Mouse (Mus musculus) forebrain, embryonic 10.5 days (tissue): ENCODE results near the gene Itpr1. TPM values are rescaled to one million over a fixed set of nuclear protein-coding genes. Genes with fewer than 3 reads are reported as not detected.

Experiments used
- DNase-seq: peaks from one replicate; pipeline ENCODE4 v3.0.0-alpha.2; 2017; ENCODE audit warnings: low spot score; ENCODE audit errors: extremely low spot score
- H3K27ac ChIP-seq: fragments of 300-500 bp; sonication (generic); 2 replicates; pipeline ENCODE4 v1.5.1; 2016; ENCODE audit warnings: mild to moderate bottlenecking
- H3K27me3 ChIP-seq: fragments of 300-500 bp; sonication (generic); 2 replicates; pipeline ENCODE4 v1.6.1; 2016; ENCODE audit warnings: mild to moderate bottlenecking; ENCODE audit not compliant: poor library complexity, severe bottlenecking
- H3K36me3 ChIP-seq: fragments of 300-500 bp; sonication (generic); replicated peaks from 2 replicates; pipeline ENCODE4 v1.6.1; 2016; ENCODE audit warnings: mild to moderate bottlenecking, moderate library complexity
- H3K4me1 ChIP-seq: fragments of 300-500 bp; sonication (generic); 2 replicates; pipeline ENCODE4 v1.6.1; 2016
- H3K4me3 ChIP-seq: fragments of 300-500 bp; sonication (generic); 2 replicates; pipeline ENCODE4 v1.5.1; 2016; ENCODE audit warnings: mild to moderate bottlenecking, moderate library complexity
- H3K9me3 ChIP-seq: fragments of 300-500 bp; sonication (generic); 2 replicates; pipeline ENCODE4 v1.6.1; 2016; ENCODE audit warnings: mild to moderate bottlenecking, moderate library complexity
- WGBS: fragments of 180-500 bp; shearing (Covaris S2); methylation state at CpG from one replicate; pipeline ENCODE4 v1.1.7; 2016; 5-methylcytosine and 5-hydroxymethylcytosine counted together
- polyA plus RNA-seq: library from polyadenylated mRNA; unstranded; fragments of >200 nt; fragmentation: Nextera tagmentation; extraction: Ambion mirVana; gene quantifications from 2 replicates; pipeline ENCODE4 v1.2.1, GENCODE M21; 2016

Gene Itpr1
- polyA plus RNA-seq, 1 experiment from 2014 or later = 11.6 TPM

- WGBS = 95% methylated on average over 8 of the region's 8 CpGs
- DNase-seq = no peak
- no peak overlapping the region for H3K27ac ChIP-seq
Observed at GRCm38 (mm10) chr6:108464308-108464979, 251.5 kb downstream of the Itpr1 start.

GRCm38 (mm10) chr6:108465159-108465558 lies 252.3 kb downstream of the Itpr1 start:
- Histone ChIP-seq H3K27me3 (no peaks in the 10 kb centered on the region), H3K4me1 (peaks cover 19% of the 10 kb centered on the region), H3K36me3 (peaks cover 2% of the 10 kb centered on the region; the same call in 1 of the 2 replicates), H3K4me3 (no peak overlapping the region), H3K27ac (no peak overlapping the region), H3K9me3 (no peaks in the 10 kb centered on the region)
- no peak for DNase-seq
- WGBS = 93% methylated on average over 5 of the region's 5 CpGs

More at GRCm38 (mm10) chr6:108464308-108464979, 251.5 kb downstream of the Itpr1 start:
- no peaks in the 10 kb centered on the region for H3K9me3 ChIP-seq
- peaks cover 2% of the 10 kb centered on the region; the same call in 1 of the 2 replicates for H3K36me3 ChIP-seq
- no peaks in the 10 kb centered on the region for H3K27me3 ChIP-seq
- H3K4me1 ChIP-seq = peaks cover 22% of the 10 kb centered on the region
- no peak overlapping the region for H3K4me3 ChIP-seq

GRCm38 (mm10) chr6:108466061-108466531 lies 253.2 kb downstream of the Itpr1 start:
- no peak for DNase-seq
- Histone ChIP-seq H3K9me3 (no peaks in the 10 kb centered on the region), H3K4me3 (no peak overlapping the region), H3K27me3 (no peaks in the 10 kb centered on the region), H3K27ac (no peak overlapping the region), H3K36me3 (peaks cover 2% of the 10 kb centered on the region; the same call in 1 of the 2 replicates), H3K4me1 (peaks cover 19% of the 10 kb centered on the region)
- WGBS = 81% methylated on average over 8 of the region's 8 CpGs

DNA sequence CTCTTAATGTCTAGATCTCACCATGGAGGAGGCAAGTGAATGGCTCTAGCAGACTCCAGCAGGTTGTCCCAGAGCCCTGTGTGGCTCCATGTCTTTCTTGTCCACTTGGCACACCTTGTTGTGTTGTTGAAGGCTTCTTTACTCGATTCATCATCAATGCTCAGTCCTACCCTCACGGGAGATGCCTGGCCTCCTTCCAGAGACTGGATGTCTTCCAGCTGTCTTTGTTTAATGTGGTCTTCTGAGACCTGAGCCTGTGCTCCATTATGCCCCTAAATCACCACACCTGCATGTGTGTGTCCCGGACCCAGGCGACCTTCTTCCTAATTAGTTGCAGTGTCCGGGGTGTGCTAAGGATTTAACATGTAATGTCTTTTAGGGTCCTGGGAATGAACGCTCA lies 254.7 kb downstream of the Itpr1 start:
- H3K4me1 ChIP-seq = peaks cover 19% of the 10 kb centered on the region
- no peak overlapping the region for H3K4me3 ChIP-seq
- no peaks in the 10 kb centered on the region for H3K27me3 ChIP-seq
- H3K9me3 ChIP-seq = no peaks in the 10 kb centered on the region
- H3K27ac ChIP-seq = no peak overlapping the region
- H3K36me3 ChIP-seq = peaks cover 7% of the 10 kb centered on the region; the same call in 1 of the 2 replicates
- DNase-seq = no peak
- 81% methylated on average over 6 of the region's 6 CpGs for WGBS

- Histone ChIP-seq H3K27me3 (no peaks in the 10 kb centered on the region), H3K4me1 (peaks cover 19% of the 10 kb centered on the region), H3K9me3 (no peaks in the 10 kb centered on the region), H3K36me3 (peaks cover 12% of the 10 kb centered on the region), H3K27ac (no peak overlapping the region), H3K4me3 (no peak overlapping the region)
- 59% methylated on average over 3 of the region's 3 CpGs for WGBS
- DNase-seq = no peak
Observed at GRCm38 (mm10) chr6:108468226-108468825, 255.4 kb downstream of the Itpr1 start.

DNA sequence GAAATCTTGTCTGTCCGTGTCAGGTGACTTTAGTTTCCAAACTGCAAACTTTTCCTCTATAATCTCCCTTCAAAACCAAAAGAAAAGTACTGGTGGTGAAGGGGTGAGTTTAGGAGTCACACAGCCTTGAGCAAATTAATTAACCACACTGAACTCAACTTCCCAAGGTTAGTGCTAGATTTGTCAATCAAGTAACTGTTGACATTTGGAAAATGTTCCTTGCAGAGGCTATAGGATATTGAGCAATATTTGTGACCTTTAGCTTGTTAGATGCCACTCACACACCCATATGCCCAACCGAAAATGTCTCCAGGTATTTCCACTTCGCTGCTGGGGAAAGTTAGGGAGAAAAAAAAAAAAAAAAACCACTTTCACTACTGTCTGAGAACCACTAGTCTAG lies 259.0 kb downstream of the Itpr1 start:
- no peak overlapping the region for H3K27ac ChIP-seq
- H3K9me3 ChIP-seq = no peaks in the 10 kb centered on the region
- H3K36me3 ChIP-seq = peaks cover 26% of the 10 kb centered on the region
- peaks cover 14% of the 10 kb centered on the region for H3K4me1 ChIP-seq
- no peak overlapping the region for H3K4me3 ChIP-seq
- WGBS = 95% methylated on average over 3 of the region's 3 CpGs
- H3K27me3 ChIP-seq = no peaks in the 10 kb centered on the region
- DNase-seq = no peak

DNA sequence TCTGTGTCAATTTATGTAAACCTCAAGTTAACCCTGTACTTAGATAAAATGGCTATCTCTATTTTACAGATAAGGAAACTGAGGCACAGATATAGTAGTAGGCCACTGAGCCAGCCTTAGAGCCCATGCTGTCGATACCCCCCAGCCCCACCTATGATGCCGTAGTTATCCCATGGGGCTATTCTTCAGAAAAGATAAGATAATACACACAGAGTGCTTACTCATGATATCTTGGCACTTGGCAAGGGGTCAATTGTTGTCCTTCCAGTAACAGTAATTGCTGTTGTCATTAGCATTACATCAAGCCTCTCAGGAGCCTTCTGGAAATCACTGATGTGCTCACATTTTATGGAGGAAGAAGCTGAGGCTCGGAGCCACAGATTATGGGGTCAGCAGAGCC lies 259.9 kb downstream of the Itpr1 start:
- Histone ChIP-seq H3K9me3 (no peaks in the 10 kb centered on the region), H3K27me3 (no peaks in the 10 kb centered on the region), H3K4me1 (peaks cover 11% of the 10 kb centered on the region), H3K4me3 (no peak overlapping the region), H3K27ac (no peak overlapping the region), H3K36me3 (peaks cover 26% of the 10 kb centered on the region)
- no peak for DNase-seq
- WGBS = 93% methylated on average over 3 of the region's 3 CpGs

- H3K27me3 ChIP-seq = no peaks in the 10 kb centered on the region
- 89% methylated on average over 8 of the region's 8 CpGs for WGBS
Observed at GRCm38 (mm10) chr6:108476797-108477235, 263.9 kb downstream of the Itpr1 start.

DNA sequence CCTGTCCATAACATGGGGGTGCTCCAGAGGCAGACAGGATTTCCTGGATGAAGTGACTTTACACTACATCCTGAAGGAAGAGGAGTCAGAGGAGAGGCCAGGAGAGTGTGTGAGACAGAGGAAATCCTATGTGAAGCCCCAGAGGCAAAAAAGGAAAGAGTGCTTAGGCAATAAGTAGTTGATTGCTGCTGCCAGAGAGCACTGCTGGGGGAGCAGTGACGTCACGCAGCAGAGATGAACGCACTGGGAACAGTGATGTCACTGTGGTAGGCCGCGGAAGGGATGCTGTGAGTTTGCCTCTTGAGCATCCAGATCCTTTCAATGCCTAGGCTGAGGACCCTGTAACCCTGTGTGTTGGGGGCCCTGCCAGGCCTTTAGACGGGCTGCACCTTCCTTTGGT lies 264.7 kb downstream of the Itpr1 start:
- Histone ChIP-seq H3K4me1 (no peaks in the 10 kb centered on the region), H3K36me3 (peaks cover 35% of the 10 kb centered on the region), H3K9me3 (no peaks in the 10 kb centered on the region), H3K4me3 (no peak overlapping the region), H3K27me3 (no peaks in the 10 kb centered on the region), H3K27ac (no peak overlapping the region)
- no peak for DNase-seq
- 81% methylated on average over 6 of the region's 6 CpGs for WGBS

More at GRCm38 (mm10) chr6:108476797-108477235, 263.9 kb downstream of the Itpr1 start:
- peaks cover 29% of the 10 kb centered on the region for H3K36me3 ChIP-seq
- DNase-seq = no peak
- H3K9me3 ChIP-seq = no peaks in the 10 kb centered on the region
- no peak overlapping the region for H3K4me3 ChIP-seq
- no peaks in the 10 kb centered on the region for H3K4me1 ChIP-seq
- H3K27ac ChIP-seq = no peak overlapping the region

- peaks cover 36% of the 10 kb centered on the region for H3K36me3 ChIP-seq
- no peak for DNase-seq
- H3K4me3 ChIP-seq = no peak overlapping the region
- no peaks in the 10 kb centered on the region for H3K9me3 ChIP-seq
- no peaks in the 10 kb centered on the region for H3K27me3 ChIP-seq
- no peaks in the 10 kb centered on the region for H3K4me1 ChIP-seq
- no peak overlapping the region for H3K27ac ChIP-seq
- 96% methylated on average over 4 of the region's 4 CpGs for WGBS
Observed at GRCm38 (mm10) chr6:108481190-108481589, 268.3 kb downstream of the Itpr1 start.

DNA sequence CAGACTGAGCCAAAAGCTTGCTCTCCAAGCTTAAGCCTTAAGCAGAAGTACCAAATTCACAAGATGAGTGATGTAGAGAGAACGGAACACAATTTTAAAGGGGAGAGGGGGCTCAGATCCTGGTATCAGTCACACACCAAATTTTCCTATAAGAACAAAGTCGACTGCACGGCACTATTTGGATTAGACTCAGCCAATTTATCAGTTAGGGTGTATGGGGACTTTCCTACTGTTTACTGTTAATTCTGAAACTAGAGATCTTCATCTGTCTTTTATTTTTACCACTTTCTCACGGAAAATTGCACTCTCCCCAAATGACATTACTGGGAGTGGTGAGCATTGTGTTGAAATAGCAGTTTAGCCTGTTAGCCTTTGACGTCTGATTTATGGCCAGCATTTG lies 269.6 kb downstream of the Itpr1 start:
- Histone ChIP-seq H3K4me1 (no peaks in the 10 kb centered on the region), H3K27ac (no peak overlapping the region), H3K36me3 (peaks cover 36% of the 10 kb centered on the region), H3K27me3 (no peaks in the 10 kb centered on the region), H3K9me3 (no peaks in the 10 kb centered on the region), H3K4me3 (no peak overlapping the region)
- WGBS = 94% methylated on average over 5 of the region's 5 CpGs
- DNase-seq = no peak

GRCm38 (mm10) chr6:108486212-108486992 lies 273.5 kb downstream of the Itpr1 start:
- WGBS = 92% methylated on average over 7 of the region's 7 CpGs
- Histone ChIP-seq H3K4me1 (peaks cover under 1% of the 10 kb centered on the region; the same call in 1 of the 2 replicates), H3K36me3 (peaks cover 59% of the 10 kb centered on the region), H3K27ac (no peak overlapping the region), H3K9me3 (no peaks in the 10 kb centered on the region), H3K27me3 (no peaks in the 10 kb centered on the region), H3K4me3 (no peak overlapping the region)
- DNase-seq = no peak
